Mouse (Mus musculus): Measurements from ENCODE around the gene Rad54l2. TPM values are rescaled to one million over a fixed set of nuclear protein-coding genes. Genes with fewer than 3 reads are reported as not detected.

Rad54l2 gene
- total RNA-seq, 2 experiments from 2014 or later: 29.5 to 31.2 TPM

- DNase-seq: no peak
- intact Hi-C loops (cut with DNase I): no loop called here
Measured at GRCm38 (mm10) chr9:106638154-106638553, 150.8 kb downstream of the Rad54l2 start.

Other genes starting within 250 kb of the Rad54l2 start
- not detected for gene Iqcf3, start 227.6 kb downstream of the Rad54l2 start, total RNA-seq (2021)
- not detected for gene Iqcf4, start 218.2 kb downstream of the Rad54l2 start, total RNA-seq (2021)
- gene Iqcf6, start 162.6 kb downstream of the Rad54l2 start, total RNA-seq (2021): not detected
- 10 to 100 TPM; 43.6 to 48.3 TPM for gene Grm2, start 133.1 kb downstream of the Rad54l2 start, total RNA-seq (2021)
- gene Tex264, start 103.3 kb downstream of the Rad54l2 start, total RNA-seq (2021): 10 to 100 TPM; 66.4 to 69.2 TPM
- 10 to 100 TPM; 31.2 to 33.4 TPM for gene Dcaf1, start 32.7 kb upstream of the Rad54l2 start, total RNA-seq (2021)
- 10 to 100 TPM; 90.2 to 93.0 TPM for gene Rbm15b, start 98.2 kb upstream of the Rad54l2 start, total RNA-seq (2021)
- gene Manf, start 102.8 kb upstream of the Rad54l2 start, total RNA-seq (2021): 100 to 1,000 TPM; 162 to 193 TPM

Data from left cerebral cortex, postnatal 4 days (tissue).